Mouse (Mus musculus): ENCODE results near the gene Lars2. TPM values are rescaled to one million over a fixed set of nuclear protein-coding genes. Genes with fewer than 3 reads are reported as not detected.
"Not testable (repeated sequence)": the region's sequence is repeated elsewhere in the genome, so short reads cannot be mapped to it uniquely, and the experiment has no call there.

The Lars2 gene
- total and polyA plus RNA-seq, 3 experiments: 12.3 to 13,100 (median 24.7) TPM

- Histone ChIP-seq H3K36me3 (replicated peaks) (no peaks in the 10 kb centered on the region), H3K27me3 (ENCODE audit: insufficient read depth, low read length) (peaks cover 4% of the 10 kb centered on the region; the same call in 1 of the 2 replicates), H3K4me1 (ENCODE audit: insufficient read depth, low read depth, low read length) (no peaks in the 10 kb centered on the region), H3K4me3 (ENCODE audit: low read depth, low read length) (no peak overlapping the region), H3K9me3 (replicated peaks) (no peaks in the 10 kb centered on the region)
- ATAC-seq (ENCODE audit: extremely low read depth, insufficient number of reproducible peaks, low FRiP score, poor library complexity, severe bottlenecking) (no peak), DNase-seq (ENCODE audit: low spot score) (no peak)
- no peak for TF ChIP-seq TAL1 (conservative IDR thresholded peaks at IDR 0.05; ENCODE audit: low read depth, low read length)
These were observed 31.6 kb upstream of the Lars2 start for GRCm38 (mm10) chr9:123335044-123335670.

- DNase-seq (ENCODE audit: low spot score) (no peak), ATAC-seq (ENCODE audit: extremely low read depth, insufficient number of reproducible peaks, low FRiP score, poor library complexity, severe bottlenecking) (no peak)
- Histone ChIP-seq H3K4me1 (ENCODE audit: insufficient read depth, low read depth, low read length) (no peaks in the 10 kb centered on the region), H3K4me3 (ENCODE audit: low read depth, low read length) (no peak overlapping the region), H3K27me3 (ENCODE audit: insufficient read depth, low read length) (peaks cover 4% of the 10 kb centered on the region; the same call in 1 of the 2 replicates), H3K36me3 (replicated peaks) (no peaks in the 10 kb centered on the region), H3K9me3 (replicated peaks) (no peaks in the 10 kb centered on the region)
- TF ChIP-seq POLR2AphosphoS5 (IDR thresholded peaks at IDR 0.05; ENCODE audit: insufficient replicate concordance, low read depth, low read length): no peak
- TF ChIP-seq GATA1 (IDR thresholded peaks at IDR 0.05; ENCODE audit: borderline replicate concordance, low read length): no peak
- TF ChIP-seq TAL1 (conservative IDR thresholded peaks at IDR 0.05; ENCODE audit: low read depth, low read length): no peak
- no peak for TF ChIP-seq CTCF (IDR thresholded peaks at IDR 0.05; ENCODE audit: low read depth, low read length)
- no peak for TF ChIP-seq GATA2 (IDR thresholded peaks at IDR 0.05; ENCODE audit: borderline replicate concordance, low read depth, low read length)
These were observed 27.0 kb upstream of the Lars2 start for GRCm38 (mm10) chr9:123339651-123340144.

GRCm38 (mm10) chr9:123341256-123341655 lies 25.5 kb upstream of the Lars2 start:
- Histone ChIP-seq H3K4me1 (ENCODE audit: insufficient read depth, low read depth, low read length) (no peaks in the 10 kb centered on the region), H3K9me3 (replicated peaks) (no peaks in the 10 kb centered on the region), H3K27me3 (ENCODE audit: insufficient read depth, low read length) (peaks cover 4% of the 10 kb centered on the region; the same call in 1 of the 2 replicates), H3K36me3 (replicated peaks) (no peaks in the 10 kb centered on the region), H3K4me3 (ENCODE audit: low read depth, low read length) (no peak overlapping the region)
- no peak for ATAC-seq (ENCODE audit: extremely low read depth, insufficient number of reproducible peaks, low FRiP score, poor library complexity, severe bottlenecking)
- no peak for DNase-seq (ENCODE audit: low spot score)
- no peak for TF ChIP-seq GATA1 (IDR thresholded peaks at IDR 0.05; ENCODE audit: borderline replicate concordance, low read length)
- no peak for TF ChIP-seq CTCF (IDR thresholded peaks at IDR 0.05; ENCODE audit: low read depth, low read length)
- TF ChIP-seq GATA2 (IDR thresholded peaks at IDR 0.05; ENCODE audit: borderline replicate concordance, low read depth, low read length): no peak
- TF ChIP-seq TAL1 (conservative IDR thresholded peaks at IDR 0.05; ENCODE audit: low read depth, low read length): no peak
- TF ChIP-seq POLR2AphosphoS5 (IDR thresholded peaks at IDR 0.05; ENCODE audit: insufficient replicate concordance, low read depth, low read length): no peak

GRCm38 (mm10) chr9:123343069-123343468 lies 23.7 kb upstream of the Lars2 start:
- Histone ChIP-seq H3K36me3 (replicated peaks) (no peaks in the 10 kb centered on the region), H3K27me3 (ENCODE audit: insufficient read depth, low read length) (no peaks in the 10 kb centered on the region), H3K4me1 (ENCODE audit: insufficient read depth, low read depth, low read length) (no peaks in the 10 kb centered on the region), H3K9me3 (replicated peaks) (no peaks in the 10 kb centered on the region), H3K4me3 (ENCODE audit: low read depth, low read length) (no peak overlapping the region)
- no peak for DNase-seq (ENCODE audit: low spot score)
- no peak for ATAC-seq (ENCODE audit: extremely low read depth, insufficient number of reproducible peaks, low FRiP score, poor library complexity, severe bottlenecking)
- TF ChIP-seq GATA1 (IDR thresholded peaks at IDR 0.05; ENCODE audit: borderline replicate concordance, low read length) (no peak), CTCF (IDR thresholded peaks at IDR 0.05; ENCODE audit: low read depth, low read length) (no peak)

- not testable (repeated sequence) for DNase-seq (ENCODE audit: low spot score); H3K36me3 ChIP-seq (replicated peaks); ATAC-seq (ENCODE audit: extremely low read depth, insufficient number of reproducible peaks, low FRiP score, poor library complexity, severe bottlenecking); H3K4me3 ChIP-seq (ENCODE audit: low read depth, low read length); H3K4me1 ChIP-seq (ENCODE audit: insufficient read depth, low read depth, low read length); H3K27me3 ChIP-seq (ENCODE audit: insufficient read depth, low read length)
- peaks cover 20% of the 10 kb centered on the region for H3K9me3 ChIP-seq (replicated peaks)
These were observed 17.4 kb upstream of the Lars2 start for GRCm38 (mm10) chr9:123349286-123349685.

GRCm38 (mm10) chr9:123359981-123360380 lies 6.7 kb upstream of the Lars2 start:
- Histone ChIP-seq H3K4me3 (ENCODE audit: low read depth, low read length) (no peak overlapping the region), H3K36me3 (replicated peaks) (no peaks in the 10 kb centered on the region), H3K4me1 (ENCODE audit: insufficient read depth, low read depth, low read length) (no peaks in the 10 kb centered on the region), H3K9me3 (replicated peaks) (no peaks in the 10 kb centered on the region), H3K27me3 (ENCODE audit: insufficient read depth, low read length) (peaks cover 36% of the 10 kb centered on the region)
- ATAC-seq (ENCODE audit: extremely low read depth, insufficient number of reproducible peaks, low FRiP score, poor library complexity, severe bottlenecking) (no peak), DNase-seq (ENCODE audit: low spot score) (no peak)
- no peak for TF ChIP-seq GATA2 (IDR thresholded peaks at IDR 0.05; ENCODE audit: borderline replicate concordance, low read depth, low read length)
- no peak for TF ChIP-seq POLR2AphosphoS5 (IDR thresholded peaks at IDR 0.05; ENCODE audit: insufficient replicate concordance, low read depth, low read length)
- no peak for TF ChIP-seq CTCF (IDR thresholded peaks at IDR 0.05; ENCODE audit: low read depth, low read length)
- no peak for TF ChIP-seq TAL1 (conservative IDR thresholded peaks at IDR 0.05; ENCODE audit: low read depth, low read length)
- TF ChIP-seq GATA1 (IDR thresholded peaks at IDR 0.05; ENCODE audit: borderline replicate concordance, low read length): no peak

GRCm38 (mm10) chr9:123365353-123365752 lies 1.4 kb upstream of the Lars2 start:
- Histone ChIP-seq H3K4me1 (ENCODE audit: insufficient read depth, low read depth, low read length) (peaks cover 16% of the 10 kb centered on the region), H3K9me3 (replicated peaks) (no peaks in the 10 kb centered on the region), H3K36me3 (replicated peaks) (peaks cover 13% of the 10 kb centered on the region), H3K4me3 (ENCODE audit: low read depth, low read length) (no peak overlapping the region), H3K27me3 (ENCODE audit: insufficient read depth, low read length) (peaks cover 5% of the 10 kb centered on the region; the same call in 1 of the 2 replicates)
- no peak for ATAC-seq (ENCODE audit: extremely low read depth, insufficient number of reproducible peaks, low FRiP score, poor library complexity, severe bottlenecking)
- TF ChIP-seq POLR2AphosphoS5 (IDR thresholded peaks at IDR 0.05; ENCODE audit: insufficient replicate concordance, low read depth, low read length) (no peak), GATA1 (IDR thresholded peaks at IDR 0.05; ENCODE audit: borderline replicate concordance, low read length) (no peak), CTCF (IDR thresholded peaks at IDR 0.05; ENCODE audit: low read depth, low read length) (no peak), GATA2 (IDR thresholded peaks at IDR 0.05; ENCODE audit: borderline replicate concordance, low read depth, low read length) (no peak), TAL1 (conservative IDR thresholded peaks at IDR 0.05; ENCODE audit: low read depth, low read length) (no peak)
- no peak for DNase-seq (ENCODE audit: low spot score)

Measured in G1E (cell line).